Mouse (Mus musculus) WW6 (cell line): ENCODE data around the gene Adgrf3.

Source experiments
- DNase-seq: peaks from one replicate; pipeline ENCODE4 v3.0.0-alpha.2; 2013; ENCODE audit warnings: low read depth, low spot score

Gene Adgrf3

DNA sequence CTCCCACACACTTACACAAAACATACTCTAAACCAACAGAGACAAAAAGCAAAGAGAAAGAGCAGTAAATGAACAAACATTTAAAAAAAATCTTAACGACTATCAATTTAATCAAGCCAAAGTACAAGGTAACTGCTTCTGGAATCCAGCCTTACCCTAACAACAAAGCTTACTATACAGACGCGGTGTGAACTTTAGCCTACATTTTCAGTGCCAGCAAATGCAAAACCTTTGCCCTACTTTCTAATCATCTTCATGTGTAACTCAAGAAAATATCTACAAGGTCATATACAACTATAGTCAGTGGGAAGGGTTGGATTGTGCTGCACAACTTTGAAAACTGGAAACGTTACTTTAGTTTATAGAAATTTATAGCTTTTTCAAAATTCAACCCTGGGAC is 53.5 kb downstream of the Adgrf3 start:
- DNase-seq, result no peak

- DNase-seq, result no peak
Observed at GRCm38 (mm10) chr5:30148133-30148920, 57.2 kb downstream of the Adgrf3 start.

GRCm38 (mm10) chr5:30146526-30146925 is 59.0 kb downstream of the Adgrf3 start:
- DNase-seq, result no peak
